Comparison of ENCODE assay signal across 8 mouse cellular contexts in the genomic region with DNA sequence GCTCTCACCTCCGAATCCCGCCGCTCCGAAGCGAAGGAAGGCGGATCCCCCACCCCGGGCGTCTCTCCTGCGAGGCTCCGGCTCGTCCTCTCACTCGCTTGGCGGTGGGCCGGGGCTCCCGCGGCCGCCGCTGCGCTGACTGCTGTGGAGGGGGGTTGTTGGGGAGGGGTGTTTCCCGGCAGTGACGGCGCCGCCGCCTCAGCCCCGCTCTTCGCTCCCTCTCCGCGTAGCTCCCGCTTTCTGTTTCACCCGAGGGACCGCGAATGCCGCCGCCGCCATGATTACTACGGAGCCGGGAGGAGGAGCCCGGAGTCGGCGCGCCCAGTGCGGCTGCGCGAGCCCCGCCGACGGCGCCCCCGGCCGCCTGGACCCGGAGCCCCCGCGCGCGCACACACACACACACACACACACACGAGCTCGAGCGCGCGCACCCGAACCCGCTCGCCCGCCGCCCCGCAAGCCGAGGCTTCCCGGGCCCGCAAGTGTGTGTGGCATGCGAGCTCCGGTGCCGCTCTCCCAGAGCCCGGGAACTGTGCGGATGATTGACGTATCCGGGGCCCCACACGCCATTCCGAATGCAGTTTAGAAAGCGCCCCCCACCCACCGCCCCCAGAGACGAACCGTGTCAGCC. TPM values are rescaled to one million over a fixed set of nuclear protein-coding genes. Genes with fewer than 3 reads are reported as not detected.
DNase-seq lines count a peak whose midpoint lies in the region; ATAC-seq and TF ChIP-seq lines count a peak whose summit lies in the region.

A gene (minus strand): TSS at position 294 of the 631 bp plus-strand sequence.

- no peaks in the 10 kb centered on the region for H3K9me3 ChIP-seq in E14TG2a.4 (ENCODE audit: low read length)
- H3K9me3 ChIP-seq in forebrain, embryonic 16.5 days (ENCODE audit: control insufficient read depth, low read length) = no peaks in the 10 kb centered on the region
- H3K9me3 ChIP-seq in neural tube, embryonic 14.5 days (ENCODE audit: control insufficient read depth, low read length) = no peaks in the 10 kb centered on the region

- DNase-seq in c-Kit-positive CD71-positive TER-119-positive erythroid progenitor cells, embryonic 14.5 days (ENCODE audit: low spot score) = peak; percentile 59
- DNase-seq in heart, postnatal 25 days (ENCODE audit: low spot score) = peak; percentile 74
- peak; percentile 72 to 86 for DNase-seq in layer of hippocampus, adult 18-20 months (ENCODE audit: low spot score in 2 of 2)
- DNase-seq in lung, adult 18-20 months = peak; percentile 84 to 85
- DNase-seq in testis, postnatal 10 days (ENCODE audit: low spot score) = peak; percentile 90

- H3K36me3 ChIP-seq in E14TG2a.4 (ENCODE audit: insufficient read depth, low read length) = no peaks in the 10 kb centered on the region
- H3K36me3 ChIP-seq in forebrain, embryonic 16.5 days (ENCODE audit: control insufficient read depth, insufficient read depth) = no peaks in the 10 kb centered on the region
- H3K36me3 ChIP-seq in neural tube, embryonic 14.5 days (ENCODE audit: control insufficient read depth, insufficient read depth, low read length) = no peaks in the 10 kb centered on the region

- ATAC-seq in forebrain, embryonic 16.5 days = peak; percentile 95
- ATAC-seq in neural tube, embryonic 14.5 days (ENCODE audit: low read depth) = peak; percentile 94

- peaks cover 9% of the 10 kb centered on the region for H3K4me1 ChIP-seq in E14TG2a.4 (replicated peaks; ENCODE audit: low read depth, low read length)
- H3K4me1 ChIP-seq in forebrain, embryonic 16.5 days (replicated peaks; ENCODE audit: control insufficient read depth, insufficient read depth, low read length) = peaks cover 10% of the 10 kb centered on the region
- H3K4me1 ChIP-seq in neural tube, embryonic 14.5 days (ENCODE audit: control insufficient read depth, insufficient read depth, low read length) = no peaks in the 10 kb centered on the region

- TF ChIP-seq CTCF in E14TG2a.4 (conservative IDR thresholded peaks at IDR 0.05; ENCODE audit: low read length) = no peak

- peak within 1 kb of the TSS; percentile 92 for H3K4me3 ChIP-seq in E14TG2a.4 (replicated peaks; ENCODE audit: low read length)
- H3K4me3 ChIP-seq in forebrain, embryonic 16.5 days (replicated peaks; ENCODE audit: low read length) = peak within 1 kb of the TSS; percentile 90
- H3K4me3 ChIP-seq in neural tube, embryonic 14.5 days (ENCODE audit: low read depth, low read length) = peak within 1 kb of the TSS; percentile 90

- H3K4me2 ChIP-seq in forebrain, embryonic 16.5 days (ENCODE audit: low read length) = peak within 1 kb of the TSS; percentile 66
- H3K4me2 ChIP-seq in neural tube, embryonic 14.5 days (ENCODE audit: low read depth, low read length) = peak within 1 kb of the TSS; percentile 69

- H3K9ac ChIP-seq in forebrain, embryonic 16.5 days (replicated peaks; ENCODE audit: low read depth, low read length) = peak within 1 kb of the TSS; percentile 94
- H3K9ac ChIP-seq in neural tube, embryonic 14.5 days (replicated peaks; ENCODE audit: low read depth, low read length) = peak within 1 kb of the TSS; percentile 86

- peaks cover 25% of the 10 kb centered on the region for H3K27me3 ChIP-seq in E14TG2a.4 (ENCODE audit: insufficient read depth, low read length)
- peaks cover 10% of the 10 kb centered on the region for H3K27me3 ChIP-seq in forebrain, embryonic 16.5 days (replicated peaks; ENCODE audit: control insufficient read depth, insufficient read depth, low read length)
- H3K27me3 ChIP-seq in neural tube, embryonic 14.5 days (ENCODE audit: control insufficient read depth, insufficient read depth, low read length) = no peaks in the 10 kb centered on the region

- H3K27ac ChIP-seq in forebrain, embryonic 16.5 days (ENCODE audit: low read length) = peak within 1 kb of the TSS; percentile 89
- peak within 1 kb of the TSS; percentile 92 for H3K27ac ChIP-seq in neural tube, embryonic 14.5 days (ENCODE audit: low read depth, low read length)

- under 1% methylated on average over 80 of the region's 82 CpGs for WGBS in forebrain, embryonic 16.5 days
- WGBS in neural tube, embryonic 14.5 days = under 1% methylated on average over 78 of the region's 82 CpGs

- intact Hi-C loops in heart, postnatal 25 days (cut with DNase I) = loop anchor here (5.0 to 10.0 kb wide), 2 partner anchors 108 to 275 kb away; no protein-coding TSS in a partner anchor

RNA-seq across cellular contexts. Expression of the gene that starts here (rescaled TPM):
- 39.4 and 39.6 TPM in 2 replicates for polyA plus RNA-seq in forebrain, embryonic 16.5 days (2015; fragmentation: Nextera tagmentation; extraction: Ambion mirVana)
- total RNA-seq in heart, postnatal 25 days (2021) = 10 to 100 TPM; 15.1 to 18.0 TPM
- total RNA-seq in layer of hippocampus, adult 18-20 months (2021) = 10 to 100 TPM; 40.6 to 44.8 TPM
- 41.7 and 63.3 TPM in 2 replicates for polyA plus RNA-seq in neural tube, embryonic 14.5 days (2014; fragmentation: Nextera tagmentation; extraction: Ambion mirVana)

Comparison
In these comparisons a context has a peak if more than half of its experiments do, and no peak if none do; other contexts are left out.
1. Peak in every context shown above with its lines: DNase-seq, ATAC-seq, H3K4me3 ChIP-seq and H3K27ac ChIP-seq.